Comparison of ENCODE assay signal across 24 mouse cellular contexts in genomic region chr2:104578021-104578420, GRCm38 (mm10). TPM values are rescaled to one million over a fixed set of nuclear protein-coding genes. Genes with fewer than 3 reads are reported as not detected.
A peak's percentile ranks its signal among the peaks of the same experiment; 100 is the strongest.
DNase-seq lines count a peak whose midpoint lies in the region; ATAC-seq and TF ChIP-seq lines count a peak whose summit lies in the region.
"Had no signal": no experiment of that assay in that cellular context is flagged by ENCODE, and none has a peak within 500 bp of the region (broad histone marks: within the 10 kb centered on the region; RNA-seq: fewer than 3 reads in every experiment).

No protein-coding gene starts in this region.

- no peaks in the 10 kb centered on the region for H3K4me1 ChIP-seq in limb, embryonic 12.5 days (replicated peaks)
- H3K4me1 ChIP-seq in limb, embryonic 10.5 days, result no peaks in the 10 kb centered on the region
- H3K4me1 ChIP-seq in liver, embryonic 16.5 days (ENCODE audit: control insufficient read depth, low read depth, low read length), result no peaks in the 10 kb centered on the region; the same call in 1 of the 2 replicates
- H3K4me1 ChIP-seq in stomach, postnatal 0 days (replicated peaks; ENCODE audit: control insufficient read depth, insufficient read depth), result no peaks in the 10 kb centered on the region
- no peaks in the 10 kb centered on the region for H3K4me1 ChIP-seq in kidney, embryonic 14.5 days (ENCODE audit: control insufficient read depth, insufficient read depth, low read length)
- H3K4me1 ChIP-seq: embryonic facial prominence, embryonic 10.5 days; hindbrain, embryonic 12.5 days; limb, embryonic 15.5 days; midbrain, embryonic 13.5 days had no signal

- H3K9ac ChIP-seq in limb, embryonic 12.5 days (replicated peaks), result no peak overlapping the region
- no peak overlapping the region for H3K9ac ChIP-seq in liver, embryonic 16.5 days (ENCODE audit: low read depth, low read length)
- H3K9ac ChIP-seq in stomach, postnatal 0 days (ENCODE audit: low read length), result no peak overlapping the region
- no peak overlapping the region for H3K9ac ChIP-seq in kidney, embryonic 14.5 days (ENCODE audit: low read depth, low read length)
- H3K9ac ChIP-seq: heart, embryonic 13.5 days; hindbrain, embryonic 12.5 days; limb, embryonic 15.5 days; midbrain, embryonic 13.5 days had no signal

- H3K4me2 ChIP-seq in limb, embryonic 12.5 days, result no peak overlapping the region
- no peak overlapping the region for H3K4me2 ChIP-seq in liver, embryonic 16.5 days (ENCODE audit: low read depth, low read length)
- H3K4me2 ChIP-seq in stomach, postnatal 0 days (replicated peaks; ENCODE audit: low read depth), result no peak overlapping the region
- H3K4me2 ChIP-seq in kidney, embryonic 14.5 days (replicated peaks; ENCODE audit: low read depth, low read length), result no peak overlapping the region
- H3K4me2 ChIP-seq: heart, embryonic 13.5 days; hindbrain, embryonic 12.5 days; limb, embryonic 15.5 days; midbrain, embryonic 13.5 days had no signal

- no peaks in the 10 kb centered on the region for H3K36me3 ChIP-seq in limb, embryonic 12.5 days
- no peaks in the 10 kb centered on the region for H3K36me3 ChIP-seq in limb, embryonic 10.5 days
- H3K36me3 ChIP-seq in liver, embryonic 16.5 days (ENCODE audit: control insufficient read depth, insufficient read depth), result no peaks in the 10 kb centered on the region
- H3K36me3 ChIP-seq in stomach, postnatal 0 days (ENCODE audit: control insufficient read depth, insufficient read depth, low read length), result no peaks in the 10 kb centered on the region
- no peaks in the 10 kb centered on the region for H3K36me3 ChIP-seq in kidney, embryonic 14.5 days (ENCODE audit: control insufficient read depth, insufficient read depth, low read length)
- H3K36me3 ChIP-seq: embryonic facial prominence, embryonic 10.5 days; heart, embryonic 13.5 days; hindbrain, embryonic 12.5 days; limb, embryonic 15.5 days; midbrain, embryonic 13.5 days had no signal

- ATAC-seq in limb, embryonic 12.5 days (ENCODE audit: insufficient number of reproducible peaks, insufficient read depth, low FRiP score, low TSS enrichment, low read depth), result 0 out of 2 replicates have a peak, but pooled peaks have one; percentile 29
- ATAC-seq in liver, embryonic 16.5 days (ENCODE audit: low read depth), result peak; percentile 79
- ATAC-seq in stomach, postnatal 0 days (ENCODE audit: low FRiP score, low TSS enrichment), result peak; percentile 75
- no peak for ATAC-seq in kidney, embryonic 14.5 days (ENCODE audit: low FRiP score, low TSS enrichment)
- ATAC-seq: forebrain, embryonic 16.5 days; midbrain, embryonic 13.5 days had no signal

- no peaks in the 10 kb centered on the region for H3K27me3 ChIP-seq in limb, embryonic 12.5 days
- H3K27me3 ChIP-seq in limb, embryonic 10.5 days (ENCODE audit: low read depth, poor library complexity, severe bottlenecking), result no peaks in the 10 kb centered on the region
- H3K27me3 ChIP-seq in liver, embryonic 16.5 days (ENCODE audit: control insufficient read depth, insufficient read depth, low read depth, low read length), result no peaks in the 10 kb centered on the region
- H3K27me3 ChIP-seq in stomach, postnatal 0 days (ENCODE audit: control insufficient read depth, insufficient read depth, low read length), result no peaks in the 10 kb centered on the region
- no peaks in the 10 kb centered on the region for H3K27me3 ChIP-seq in kidney, embryonic 14.5 days (ENCODE audit: control insufficient read depth, insufficient read depth, low read length)
- H3K27me3 ChIP-seq: heart, embryonic 13.5 days; hindbrain, embryonic 12.5 days; limb, embryonic 15.5 days; midbrain, embryonic 13.5 days had no signal

- no peak for TF ChIP-seq CTCF in stomach, postnatal 0 days (IDR thresholded peaks at IDR 0.05; ENCODE audit: low read depth)

- TF ChIP-seq EP300 in stomach, postnatal 0 days (optimal IDR thresholded peaks at IDR 0.05), result no peak

- H3K9me3 ChIP-seq in limb, embryonic 12.5 days, result 0 out of 2 replicates have a peak, but pooled peaks cover 4% of the 10 kb centered on the region
- no peaks in the 10 kb centered on the region for H3K9me3 ChIP-seq in limb, embryonic 10.5 days (replicated peaks)
- H3K9me3 ChIP-seq in liver, embryonic 16.5 days (replicated peaks; ENCODE audit: control insufficient read depth, low read length), result no peaks in the 10 kb centered on the region
- H3K9me3 ChIP-seq in stomach, postnatal 0 days (ENCODE audit: control insufficient read depth, low read length), result no peaks in the 10 kb centered on the region
- no peaks in the 10 kb centered on the region for H3K9me3 ChIP-seq in kidney, embryonic 14.5 days (ENCODE audit: control insufficient read depth, low read length)
- H3K9me3 ChIP-seq: embryonic facial prominence, embryonic 10.5 days; heart, embryonic 13.5 days; hindbrain, embryonic 12.5 days; limb, embryonic 15.5 days; midbrain, embryonic 13.5 days had no signal

- DNase-seq in limb, embryonic 10.5 days (ENCODE audit: low spot score), result no peak
- peak; percentile 26 for DNase-seq in liver
- no peak for DNase-seq in stomach, postnatal 0 days (ENCODE audit: low spot score)
- DNase-seq in neural tube, embryonic 10.5 days (ENCODE audit: extremely low spot score, low spot score), result no peak
- DNase-seq in adipocyte (ENCODE audit: low spot score), result no peak
- DNase-seq: adrenal gland, adult 8-10 months; cerebellum, adult 9-11 months; gastrocnemius, postnatal 25 days; heart, adult 2 months; kidney, adult 9 months; kidney, postnatal 36 days; right cerebral cortex, postnatal 25 days; spleen, adult 18-20 months; thymus, adult 18-20 months; thymus, postnatal 4 days had no signal

- WGBS in limb, embryonic 12.5 days, result 58% methylated on average over 5 of the region's 5 CpGs
- 72% methylated on average over 5 of the region's 5 CpGs for WGBS in limb, embryonic 10.5 days
- WGBS in liver, embryonic 16.5 days (ENCODE audit: insufficient replicate concordance), result 35% methylated on average over 5 of the region's 5 CpGs
- WGBS in stomach, postnatal 0 days, result 56% methylated on average over 5 of the region's 5 CpGs
- 71% methylated on average over 5 of the region's 5 CpGs for WGBS in kidney, embryonic 14.5 days

- no peak overlapping the region for H3K4me3 ChIP-seq in limb, embryonic 12.5 days (replicated peaks)
- H3K4me3 ChIP-seq in limb, embryonic 10.5 days, result no peak overlapping the region
- no peak overlapping the region for H3K4me3 ChIP-seq in liver, embryonic 16.5 days (ENCODE audit: low read depth, low read length)
- no peak overlapping the region for H3K4me3 ChIP-seq in stomach, postnatal 0 days (ENCODE audit: low read depth, low read length)
- no peak overlapping the region for H3K4me3 ChIP-seq in kidney, embryonic 14.5 days (ENCODE audit: low read length)
- H3K4me3 ChIP-seq: embryonic facial prominence, embryonic 10.5 days; heart, adult 2 months; heart, embryonic 13.5 days; hindbrain, embryonic 12.5 days; limb, embryonic 15.5 days; midbrain, embryonic 13.5 days had no signal

- no peak overlapping the region for H3K27ac ChIP-seq in limb, embryonic 12.5 days
- no peak overlapping the region for H3K27ac ChIP-seq in limb, embryonic 10.5 days
- no peak overlapping the region for H3K27ac ChIP-seq in liver, embryonic 16.5 days (ENCODE audit: low read length)
- H3K27ac ChIP-seq in stomach, postnatal 0 days (replicated peaks), result no peak overlapping the region
- H3K27ac ChIP-seq in kidney, embryonic 14.5 days (ENCODE audit: low read depth, low read length), result no peak overlapping the region
- H3K27ac ChIP-seq: embryonic facial prominence, embryonic 10.5 days; heart, adult 2 months; heart, embryonic 13.5 days; hindbrain, embryonic 12.5 days; limb, embryonic 15.5 days; midbrain, embryonic 13.5 days had no signal

RNA-seq across cellular contexts. Expression of gene Cstf3, which starts 12.3 kb away (rescaled TPM):
- 100 and 107 TPM in 2 replicates for polyA plus RNA-seq in limb, embryonic 12.5 days (2016; fragmentation: Nextera tagmentation; extraction: Ambion mirVana)
- polyA plus RNA-seq in limb, embryonic 10.5 days (2016; fragmentation: Nextera tagmentation; extraction: Ambion mirVana), result 84.5 and 95.8 TPM in 2 replicates
- 21.9 and 24.4 TPM in 2 replicates for polyA plus RNA-seq in liver, embryonic 16.5 days (2015; fragmentation: Nextera tagmentation; extraction: Ambion mirVana)
- polyA plus RNA-seq in stomach, postnatal 0 days (2015; fragmentation: Nextera tagmentation; extraction: Ambion mirVana), result 32.9 and 33.4 TPM in 2 replicates
- polyA plus RNA-seq in kidney, embryonic 14.5 days (2014; fragmentation: Nextera tagmentation; extraction: Ambion mirVana), result 71.2 and 72.5 TPM in 2 replicates
